Mouse (Mus musculus): Measurements from ENCODE around the gene Aff1.

DNA sequence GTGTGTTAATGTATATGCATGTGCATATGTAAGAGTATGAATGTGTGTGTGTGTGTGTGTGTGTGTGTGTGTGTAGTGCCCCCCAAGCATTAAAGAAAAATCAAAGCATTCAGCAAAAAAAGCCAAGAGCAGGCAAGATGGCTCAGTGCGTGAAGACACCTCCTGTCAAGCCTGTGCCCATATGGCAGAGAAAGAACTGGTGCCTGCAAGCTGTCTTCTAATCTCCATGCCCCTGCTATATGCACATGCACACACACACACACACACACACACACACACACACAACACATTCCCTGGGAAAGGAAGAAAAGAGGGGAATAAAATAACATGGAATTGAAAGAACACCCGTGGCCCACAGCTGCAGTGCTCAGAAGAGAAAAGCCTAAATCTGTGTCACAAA is 165.0 kb downstream of the Aff1 start:
- TF ChIP-seq CTCF (conservative IDR thresholded peaks at IDR 0.05; ENCODE audit: insufficient read depth, insufficient read length, low read depth, low read length) = no peak
- TF ChIP-seq POLR2A (IDR thresholded peaks at IDR 0.05; ENCODE audit: low read depth, low read length) = no peak

Data from kidney, adult 2 months (tissue).